28 mouse cellular contexts compared by ENCODE assay signal in the genomic region with DNA sequence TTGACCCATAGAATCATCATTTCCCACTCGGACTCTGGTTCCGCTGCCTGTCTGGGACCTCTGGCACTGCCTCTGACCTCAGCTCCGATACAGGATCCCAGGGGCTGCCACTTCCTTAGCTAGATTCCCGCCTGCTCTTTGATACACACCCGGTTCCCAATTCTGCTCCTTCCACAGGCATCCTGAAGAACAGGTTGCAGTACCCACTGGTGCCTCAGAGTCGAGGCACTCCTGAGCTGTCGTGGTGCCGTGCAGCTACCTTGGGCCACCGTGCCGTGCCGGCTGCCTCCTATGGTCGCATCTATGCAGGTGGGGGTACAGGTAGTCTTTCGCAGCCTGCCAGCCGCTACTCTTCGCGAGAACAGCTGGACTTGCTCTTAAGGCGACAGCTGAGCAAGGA. TPM values are rescaled to one million over a fixed set of nuclear protein-coding genes. Genes with fewer than 3 reads are reported as not detected.
DNase-seq lines count a peak whose midpoint lies in the region; ATAC-seq and TF ChIP-seq lines count a peak whose summit lies in the region.
"Had no signal": no experiment of that assay in that cellular context is flagged by ENCODE, and none has a peak within 500 bp of the region (broad histone marks: within the 10 kb centered on the region; RNA-seq: fewer than 3 reads in every experiment).

No protein-coding gene starts in this region.

- in situ Hi-C loops in ES-E14 (cut with MboI; ENCODE audit: low sequenced_read_pairs in 2 of 2, unreplicated experiment in 2 of 2): no loop called here

- no peak overlapping the region for H3K4me3 ChIP-seq in neural tube, embryonic 12.5 days
- no peak overlapping the region for H3K4me3 ChIP-seq in neural tube, embryonic 15.5 days (replicated peaks)
- H3K4me3 ChIP-seq in ES-Bruce4 (ENCODE audit: low read depth, low read length) (peak overlapping the region; percentile 46), ES-E14 (ENCODE audit: insufficient read depth in 1 of 2, low read depth in 1 of 2, low read length in 2 of 2, poor library complexity in 1 of 2, severe bottlenecking in 1 of 2) (peak overlapping the region; percentile 28 to 50)
- H3K4me3 ChIP-seq in intestine, embryonic 15.5 days (replicated peaks): no peak overlapping the region
- H3K4me3 ChIP-seq: embryonic facial prominence, embryonic 13.5 days; embryonic facial prominence, embryonic 15.5 days; erythroblast, embryonic 14.5 days; forebrain, embryonic 10.5 days; forebrain, embryonic 12.5 days had no signal

- no peak for TF ChIP-seq CTCF in ES-Bruce4 (IDR thresholded peaks at IDR 0.05; ENCODE audit: low read depth, low read length)

- H3K27me3 ChIP-seq in neural tube, embryonic 12.5 days (replicated peaks): no peaks in the 10 kb centered on the region
- no peaks in the 10 kb centered on the region for H3K27me3 ChIP-seq in neural tube, embryonic 15.5 days (replicated peaks)
- no peaks in the 10 kb centered on the region for H3K27me3 ChIP-seq in ES-Bruce4 (ENCODE audit: control insufficient read depth, insufficient read depth, low read length, poor library complexity, severe bottlenecking)
- peaks cover 3% of the 10 kb centered on the region for H3K27me3 ChIP-seq in intestine, embryonic 15.5 days (replicated peaks)
- H3K27me3 ChIP-seq: embryonic facial prominence, embryonic 15.5 days; forebrain, embryonic 12.5 days; Patski had no signal

- DNase-seq in ES-E14 (ENCODE audit: low read depth, low spot score): no peak
- DNase-seq in ZHBTc4 (ENCODE audit: low read depth, low spot score): peak; percentile 72
- DNase-seq in B cell, adult 2 months: no peak
- no peak for DNase-seq in cerebellum, adult 11-12 months
- DNase-seq: adrenal gland, adult 8-10 months; adrenal gland, postnatal 14 days; adrenal gland, postnatal 36 days; cerebellum, adult 18-20 months; cerebellum, adult 8-10 months; cerebellum, adult 9-11 months; cerebellum, postnatal 14 days; cerebellum, postnatal 36 days; embryo, embryonic 11 days had no signal

- H3K27ac ChIP-seq in neural tube, embryonic 12.5 days: no peak overlapping the region
- H3K27ac ChIP-seq in neural tube, embryonic 15.5 days (replicated peaks): no peak overlapping the region
- H3K27ac ChIP-seq in ES-Bruce4 (ENCODE audit: insufficient read depth, low read length) (no peak overlapping the region), ES-E14 (ENCODE audit: insufficient read depth, low read depth, low read length, poor library complexity, severe bottlenecking) (no peak overlapping the region)
- no peak overlapping the region for H3K27ac ChIP-seq in intestine, embryonic 15.5 days
- H3K27ac ChIP-seq: embryonic facial prominence, embryonic 13.5 days; embryonic facial prominence, embryonic 15.5 days; forebrain, embryonic 10.5 days; forebrain, embryonic 12.5 days had no signal

- peaks cover 70% of the 10 kb centered on the region for H3K36me3 ChIP-seq in neural tube, embryonic 12.5 days
- H3K36me3 ChIP-seq in neural tube, embryonic 15.5 days: peaks cover 75% of the 10 kb centered on the region
- H3K36me3 ChIP-seq in ES-Bruce4 (ENCODE audit: control insufficient read depth, insufficient read depth, low read length, poor library complexity, severe bottlenecking) (no peaks in the 10 kb centered on the region), ES-E14 (ENCODE audit: control insufficient read depth, insufficient read depth, low read length, poor library complexity, severe bottlenecking) (peaks cover 3% of the 10 kb centered on the region; the same call in 1 of the 2 replicates)
- H3K36me3 ChIP-seq in intestine, embryonic 15.5 days: no peaks in the 10 kb centered on the region
- H3K36me3 ChIP-seq: embryonic facial prominence, embryonic 13.5 days; embryonic facial prominence, embryonic 15.5 days had no signal

- H3K9me3 ChIP-seq in neural tube, embryonic 12.5 days: no peaks in the 10 kb centered on the region
- H3K9me3 ChIP-seq in neural tube, embryonic 15.5 days (replicated peaks): no peaks in the 10 kb centered on the region
- H3K9me3 ChIP-seq in ES-Bruce4 (replicated peaks; ENCODE audit: control insufficient read depth, insufficient read depth, low read length, poor library complexity, severe bottlenecking) (no peaks in the 10 kb centered on the region), ES-E14 (ENCODE audit: control insufficient read depth, insufficient read depth, low read depth, low read length) (no peaks in the 10 kb centered on the region)
- H3K9me3 ChIP-seq in intestine, embryonic 15.5 days: no peaks in the 10 kb centered on the region
- H3K9me3 ChIP-seq: embryonic facial prominence, embryonic 13.5 days; embryonic facial prominence, embryonic 15.5 days; forebrain, embryonic 10.5 days; forebrain, embryonic 12.5 days; G1E had no signal

- ATAC-seq in neural tube, embryonic 12.5 days (ENCODE audit: low FRiP score, low read depth): no peak
- ATAC-seq in neural tube, embryonic 15.5 days (ENCODE audit: low FRiP score): no peak
- ATAC-seq in intestine, embryonic 15.5 days: no peak
- ATAC-seq: activated CD4-positive, CD25-positive, alpha-beta regulatory T cell, adult 4 months; CD4-positive, CD25-positive, alpha-beta regulatory T cell, adult 4 months; forebrain, embryonic 14.5 days; forebrain, embryonic 16.5 days; Patski had no signal

- no peak for TF ChIP-seq POLR2A in ES-Bruce4 (IDR thresholded peaks at IDR 0.05; ENCODE audit: insufficient read depth, low read length)

- no peak for TF ChIP-seq EP300 in ES-Bruce4 (IDR thresholded peaks at IDR 0.05; ENCODE audit: insufficient read depth, low read depth, low read length)

- no peak overlapping the region for H3K4me2 ChIP-seq in neural tube, embryonic 12.5 days (replicated peaks)
- no peak overlapping the region for H3K4me2 ChIP-seq in neural tube, embryonic 15.5 days
- H3K4me2 ChIP-seq in intestine, embryonic 15.5 days (replicated peaks): no peak overlapping the region
- H3K4me2 ChIP-seq: embryonic facial prominence, embryonic 13.5 days; embryonic facial prominence, embryonic 15.5 days; forebrain, embryonic 12.5 days had no signal

- peaks cover 4% of the 10 kb centered on the region; the same call in 1 of the 2 replicates for H3K4me1 ChIP-seq in neural tube, embryonic 12.5 days
- peaks cover 7% of the 10 kb centered on the region for H3K4me1 ChIP-seq in neural tube, embryonic 15.5 days
- H3K4me1 ChIP-seq in ES-Bruce4 (ENCODE audit: control insufficient read depth, insufficient read depth, low read length): peaks cover 10% of the 10 kb centered on the region
- peaks cover 2 to 17% of the 10 kb centered on the region in 2 experiments; a peak in 1 of 4 replicates for H3K4me1 ChIP-seq in ES-E14 (ENCODE audit: control insufficient read depth in 2 of 2, insufficient read depth in 2 of 2, low read length in 2 of 2, poor library complexity in 1 of 2)
- H3K4me1 ChIP-seq in intestine, embryonic 15.5 days (replicated peaks): 0 out of 2 replicates have a peak, but pooled peaks cover under 1% of the 10 kb centered on the region

- 84% methylated on average over 17 of the region's 17 CpGs for WGBS in neural tube, embryonic 12.5 days
- 85% methylated on average over 17 of the region's 17 CpGs for WGBS in neural tube, embryonic 15.5 days
- WGBS in intestine, embryonic 15.5 days: 67% methylated on average over 17 of the region's 17 CpGs

- 0 out of 2 replicates have a peak overlapping the region, but pooled peaks have one; percentile 13 for H3K9ac ChIP-seq in neural tube, embryonic 12.5 days
- no peak overlapping the region for H3K9ac ChIP-seq in neural tube, embryonic 15.5 days (replicated peaks)
- H3K9ac ChIP-seq in ES-Bruce4 (ENCODE audit: low read depth, poor library complexity, severe bottlenecking) (peak overlapping the region; percentile 22; the same call in 1 of the 2 replicates), ES-E14 (ENCODE audit: insufficient read depth, low read depth, low read length, poor library complexity, severe bottlenecking) (peak overlapping the region; percentile 29; the same call in 1 of the 2 replicates)
- H3K9ac ChIP-seq in intestine, embryonic 15.5 days: no peak overlapping the region
- H3K9ac ChIP-seq: embryonic facial prominence, embryonic 13.5 days; embryonic facial prominence, embryonic 15.5 days; forebrain, embryonic 12.5 days had no signal

TF ChIP-seq in ES-E14, 5 proteins besides CTCF, POLR2A, EP300 and RAD21:
- TF ChIP-seq ZNF384 (IDR thresholded peaks at IDR 0.05; ENCODE audit: low read depth, low read length) (no peak), ZC3H11A (IDR thresholded peaks at IDR 0.05; ENCODE audit: borderline replicate concordance, low read depth, low read length) (no peak), CHD2 (IDR thresholded peaks at IDR 0.05; ENCODE audit: low read depth, low read length) (no peak), HCFC1 (IDR thresholded peaks at IDR 0.05; ENCODE audit: borderline replicate concordance, insufficient read depth, low read length) (no peak), MAFK (IDR thresholded peaks at IDR 0.05; ENCODE audit: insufficient read depth, low read depth, low read length) (no peak)
TF ChIP-seq in ES-E14: peak in this region for 0.

RNA-seq across cellular contexts. Expression of gene Slc26a6, which starts 4.7 kb away (rescaled TPM):
- 10.8 and 11.9 TPM in 2 replicates for polyA plus RNA-seq in neural tube, embryonic 12.5 days (2016; fragmentation: Nextera tagmentation; extraction: Ambion mirVana)
- 16.8 and 18.6 TPM in 2 replicates for polyA plus RNA-seq in neural tube, embryonic 15.5 days (2015; fragmentation: Nextera tagmentation; extraction: Ambion mirVana)
- polyA plus RNA-seq in ES-Bruce4 (2011; ENCODE audit: insufficient read depth, insufficient read length, low read depth, missing spikeins): 8.2 and 8.3 TPM in 2 replicates
- 15.1 and 19.8 TPM in 2 replicates for total RNA-seq in ES-E14 (2012; rRNA removed)
- polyA plus RNA-seq in intestine, embryonic 15.5 days (2015; fragmentation: Nextera tagmentation; extraction: Ambion mirVana): 36.1 and 43.3 TPM in 2 replicates

RNA-seq across cellular contexts. Expression of gene Celsr3, which starts 22.3 kb away (rescaled TPM):
- polyA plus RNA-seq in neural tube, embryonic 12.5 days (2016; fragmentation: Nextera tagmentation; extraction: Ambion mirVana): 12.1 and 14.3 TPM in 2 replicates
- polyA plus RNA-seq in neural tube, embryonic 15.5 days (2015; fragmentation: Nextera tagmentation; extraction: Ambion mirVana): 8.2 and 10.8 TPM in 2 replicates
- 3.5 and 6.2 TPM in 2 replicates for polyA plus RNA-seq in ES-Bruce4 (2011; ENCODE audit: insufficient read depth, insufficient read length, low read depth, missing spikeins)
- total RNA-seq in ES-E14 (2012; rRNA removed): 4.3 and 14.6 TPM in 2 replicates
- 0.64 and 1.3 TPM in 2 replicates for polyA plus RNA-seq in intestine, embryonic 15.5 days (2015; fragmentation: Nextera tagmentation; extraction: Ambion mirVana)
- polyA plus RNA-seq: activated CD4-positive, CD25-positive, alpha-beta regulatory T cell, adult 4 months; G1E had no signal

RNA-seq across cellular contexts. Expression of gene Nckipsd, which starts 40.3 kb away (rescaled TPM):
- polyA plus RNA-seq in neural tube, embryonic 12.5 days (2016; fragmentation: Nextera tagmentation; extraction: Ambion mirVana): 16.4 and 23.6 TPM in 2 replicates
- 33.3 and 40.0 TPM in 2 replicates for polyA plus RNA-seq in neural tube, embryonic 15.5 days (2015; fragmentation: Nextera tagmentation; extraction: Ambion mirVana)
- polyA plus RNA-seq in ES-Bruce4 (2011; ENCODE audit: insufficient read depth, insufficient read length, low read depth, missing spikeins): 10.3 and 11.8 TPM in 2 replicates
- total RNA-seq in ES-E14 (2012; rRNA removed): 17.4 and 20.2 TPM in 2 replicates
- polyA plus RNA-seq in intestine, embryonic 15.5 days (2015; fragmentation: Nextera tagmentation; extraction: Ambion mirVana): 10.4 and 12.0 TPM in 2 replicates

Comparison
In these comparisons a context has a peak if more than half of its experiments do, and no peak if none do; other contexts are left out.
1. H3K9ac ChIP-seq: peak in neural tube, embryonic 12.5 days (single experiment), ES-Bruce4 (single experiment) and ES-E14 (single experiment); none in neural tube, embryonic 15.5 days (single experiment) and intestine, embryonic 15.5 days (single experiment).
2. H3K4me3 ChIP-seq: peak in ES-Bruce4 (single experiment) and ES-E14 (2 of 2); none in neural tube, embryonic 12.5 days (single experiment), neural tube, embryonic 15.5 days (single experiment) and intestine, embryonic 15.5 days (single experiment).